Mouse (Mus musculus): ENCODE measurements around the gene Rasl10b. TPM values are rescaled to one million over a fixed set of nuclear protein-coding genes. Genes with fewer than 3 reads are reported as not detected.

Gene Rasl10b
- polyA plus RNA-seq, 1 experiment from 2014 or later, result 8.1 TPM

- WGBS, result under 1% methylated on average over 61 of the region's 75 CpGs
- H3K27me3 ChIP-seq (ENCODE audit: insufficient read depth, poor library complexity, severe bottlenecking), result peaks cover 49% of the 10 kb centered on the region
Observed at GRCm38 (mm10) chr11:83440081-83441064, 31.4 kb downstream of the Rasl10b start.

GRCm38 (mm10) chr11:83441235-83441634 lies 32.3 kb downstream of the Rasl10b start:
- Histone ChIP-seq H3K9me3 (no peaks in the 10 kb centered on the region), H3K4me3 (peak overlapping the region; percentile 78), H3K36me3 (no peaks in the 10 kb centered on the region), H3K27me3 (ENCODE audit: insufficient read depth, poor library complexity, severe bottlenecking) (peaks cover 58% of the 10 kb centered on the region), H3K4me1 (peaks cover 52% of the 10 kb centered on the region), H3K27ac (peak overlapping the region; percentile 87)
- WGBS, result 38% methylated on average over 7 of the region's 7 CpGs
- DNase-seq (ENCODE audit: low spot score), result no peak

More at GRCm38 (mm10) chr11:83440081-83441064, 31.4 kb downstream of the Rasl10b start:
- H3K27ac ChIP-seq, result peak overlapping the region; percentile 87
- H3K9me3 ChIP-seq, result no peaks in the 10 kb centered on the region
- H3K4me3 ChIP-seq, result peak overlapping the region; percentile 78
- peak; percentile 92 for DNase-seq (ENCODE audit: low spot score)
- no peaks in the 10 kb centered on the region for H3K36me3 ChIP-seq
- H3K4me1 ChIP-seq, result peaks cover 52% of the 10 kb centered on the region

GRCm38 (mm10) chr11:83442596-83443267 lies 33.8 kb downstream of the Rasl10b start:
- WGBS, result 10% methylated on average over 29 of the region's 29 CpGs
- Histone ChIP-seq H3K27ac (no peak overlapping the region), H3K4me3 (peak overlapping the region; percentile 39), H3K4me1 (peaks cover 64% of the 10 kb centered on the region), H3K27me3 (ENCODE audit: insufficient read depth, poor library complexity, severe bottlenecking) (peaks cover 66% of the 10 kb centered on the region), H3K9me3 (no peaks in the 10 kb centered on the region), H3K36me3 (no peaks in the 10 kb centered on the region)
- peak; percentile 89 for DNase-seq (ENCODE audit: low spot score)

GRCm38 (mm10) chr11:83443824-83444223 lies 34.9 kb downstream of the Rasl10b start:
- Histone ChIP-seq H3K9me3 (no peaks in the 10 kb centered on the region), H3K4me1 (peaks cover 75% of the 10 kb centered on the region), H3K27me3 (ENCODE audit: insufficient read depth, poor library complexity, severe bottlenecking) (peaks cover 66% of the 10 kb centered on the region), H3K36me3 (no peaks in the 10 kb centered on the region), H3K4me3 (peak overlapping the region; percentile 52), H3K27ac (no peak overlapping the region)
- DNase-seq (ENCODE audit: low spot score), result no peak
- WGBS, result 4% methylated on average over 7 of the region's 7 CpGs

- H3K36me3 ChIP-seq, result no peaks in the 10 kb centered on the region
- peak overlapping the region; percentile 19; the same call in 1 of the 2 replicates for H3K27ac ChIP-seq
- 20% methylated on average over 19 of the region's 19 CpGs for WGBS
- H3K27me3 ChIP-seq (ENCODE audit: insufficient read depth, poor library complexity, severe bottlenecking), result peaks cover 62% of the 10 kb centered on the region
- peak overlapping the region; percentile 52 for H3K4me3 ChIP-seq
- no peak for DNase-seq (ENCODE audit: low spot score)
- H3K4me1 ChIP-seq, result peaks cover 82% of the 10 kb centered on the region
- H3K9me3 ChIP-seq, result no peaks in the 10 kb centered on the region
Observed at GRCm38 (mm10) chr11:83445001-83445400, 36.1 kb downstream of the Rasl10b start.

- H3K27me3 ChIP-seq (ENCODE audit: insufficient read depth, poor library complexity, severe bottlenecking), result peaks cover 44% of the 10 kb centered on the region
- H3K36me3 ChIP-seq, result no peaks in the 10 kb centered on the region
- H3K27ac ChIP-seq, result peak overlapping the region; percentile 79; the same call in 1 of the 2 replicates
- 63% methylated on average over 10 of the region's 10 CpGs for WGBS
- H3K9me3 ChIP-seq, result no peaks in the 10 kb centered on the region
- no peak overlapping the region for H3K4me3 ChIP-seq
- peaks cover 65% of the 10 kb centered on the region for H3K4me1 ChIP-seq
- no peak for DNase-seq (ENCODE audit: low spot score)
Observed at GRCm38 (mm10) chr11:83447612-83448011, 38.7 kb downstream of the Rasl10b start.

- Histone ChIP-seq H3K4me1 (peaks cover 58% of the 10 kb centered on the region), H3K27ac (peak overlapping the region; percentile 79), H3K36me3 (no peaks in the 10 kb centered on the region), H3K4me3 (0 out of 2 replicates have a peak overlapping the region, but pooled peaks have one; percentile 12), H3K9me3 (no peaks in the 10 kb centered on the region), H3K27me3 (ENCODE audit: insufficient read depth, poor library complexity, severe bottlenecking) (peaks cover 38% of the 10 kb centered on the region)
- 35% methylated on average over 16 of the region's 16 CpGs for WGBS
- DNase-seq (ENCODE audit: low spot score), result no peak
Observed at GRCm38 (mm10) chr11:83448021-83448926, 39.3 kb downstream of the Rasl10b start.

- H3K4me1 ChIP-seq, result peaks cover 52% of the 10 kb centered on the region
Observed at GRCm38 (mm10) chr11:83448927-83449236, 39.9 kb downstream of the Rasl10b start.

GRCm38 (mm10) chr11:83449298-83449697 lies 40.4 kb downstream of the Rasl10b start:
- WGBS, result 29% methylated on average over 4 of the region's 4 CpGs
- no peak for DNase-seq (ENCODE audit: low spot score)
- H3K36me3 ChIP-seq, result no peaks in the 10 kb centered on the region
- no peak overlapping the region for H3K4me3 ChIP-seq
- no peaks in the 10 kb centered on the region for H3K9me3 ChIP-seq
- peaks cover 51% of the 10 kb centered on the region for H3K4me1 ChIP-seq
- peak overlapping the region; percentile 79 for H3K27ac ChIP-seq
- H3K27me3 ChIP-seq (ENCODE audit: insufficient read depth, poor library complexity, severe bottlenecking), result peaks cover 28% of the 10 kb centered on the region

More at GRCm38 (mm10) chr11:83448927-83449236, 39.9 kb downstream of the Rasl10b start:
- Histone ChIP-seq H3K4me3 (no peak overlapping the region), H3K9me3 (no peaks in the 10 kb centered on the region), H3K27ac (peak overlapping the region; percentile 79), H3K36me3 (no peaks in the 10 kb centered on the region), H3K27me3 (ENCODE audit: insufficient read depth, poor library complexity, severe bottlenecking) (peaks cover 32% of the 10 kb centered on the region)
- no peak for DNase-seq (ENCODE audit: low spot score)

GRCm38 (mm10) chr11:83450550-83450949 lies 41.6 kb downstream of the Rasl10b start:
- Histone ChIP-seq H3K36me3 (no peaks in the 10 kb centered on the region), H3K27me3 (ENCODE audit: insufficient read depth, poor library complexity, severe bottlenecking) (peaks cover 19% of the 10 kb centered on the region), H3K4me3 (no peak overlapping the region), H3K9me3 (no peaks in the 10 kb centered on the region), H3K4me1 (peaks cover 54% of the 10 kb centered on the region), H3K27ac (peak overlapping the region; percentile 37; the same call in 1 of the 2 replicates)
- no peak for DNase-seq (ENCODE audit: low spot score)
- 44% methylated on average over 1 of the region's 1 CpGs for WGBS

GRCm38 (mm10) chr11:83451281-83451680 lies 42.3 kb downstream of the Rasl10b start:
- Histone ChIP-seq H3K9me3 (no peaks in the 10 kb centered on the region), H3K4me1 (peaks cover 59% of the 10 kb centered on the region), H3K27me3 (ENCODE audit: insufficient read depth, poor library complexity, severe bottlenecking) (peaks cover 14% of the 10 kb centered on the region), H3K36me3 (no peaks in the 10 kb centered on the region), H3K27ac (no peak overlapping the region), H3K4me3 (no peak overlapping the region)
- DNase-seq (ENCODE audit: low spot score), result no peak
- WGBS, result 83% methylated on average over 10 of the region's 10 CpGs

GRCm38 (mm10) chr11:83454548-83454947 lies 45.6 kb downstream of the Rasl10b start:
- WGBS, result 4% methylated on average over 4 of the region's 4 CpGs
- Histone ChIP-seq H3K4me3 (no peak overlapping the region), H3K27ac (peak overlapping the region; percentile 47; the same call in 1 of the 2 replicates), H3K4me1 (peaks cover 49% of the 10 kb centered on the region), H3K27me3 (ENCODE audit: insufficient read depth, poor library complexity, severe bottlenecking) (peaks cover 14% of the 10 kb centered on the region; the same call in 1 of the 2 replicates), H3K9me3 (no peaks in the 10 kb centered on the region), H3K36me3 (no peaks in the 10 kb centered on the region)
- no peak for DNase-seq (ENCODE audit: low spot score)
